Mouse (Mus musculus) lung, postnatal 0 days (tissue): ENCODE measurements at regions not wholly inside any gene's neighbourhood (a gene's known extent, or its start where the extent isn't known, plus 50 kb on each side); places are given as distances from the start of the nearest gene placed in this dataset.

Experiments used
- CTCF ChIP-seq: IDR thresholded peaks from 2 replicates; pipeline ENCODE4 v1.5.1; 2016; ENCODE audit warnings: antibody characterized with exemption, mild to moderate bottlenecking
- EP300 ChIP-seq: IDR thresholded peaks from 2 replicates; pipeline ENCODE4 v1.6.1; 2016; ENCODE audit warnings: antibody characterized with exemption, mild to moderate bottlenecking, control low read depth

DNA sequence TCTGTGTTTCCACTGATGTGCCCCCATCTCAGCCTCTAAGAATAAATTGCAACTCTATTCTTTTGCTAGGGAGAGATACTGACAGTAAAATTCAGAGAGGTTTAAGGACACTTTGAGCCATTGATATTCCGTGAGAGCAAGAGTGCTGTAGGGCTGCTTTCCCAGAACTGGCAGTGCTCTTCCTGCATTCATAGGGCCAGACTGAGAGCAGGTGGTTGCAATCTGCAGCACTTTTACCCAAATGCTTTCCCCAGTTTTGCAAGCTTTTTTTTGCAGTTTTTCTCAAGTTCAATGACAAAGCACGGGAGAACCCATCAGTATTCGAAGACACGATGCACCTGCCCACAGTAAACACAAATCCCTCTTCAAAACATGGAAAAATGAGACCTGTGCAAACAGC is 816.6 kb downstream of the Triml1 start:
- TF ChIP-seq CTCF (no peak), EP300 (no peak)
